Mouse (Mus musculus) hindbrain, embryonic 10.5 days (tissue): ENCODE measurements around the gene Dnaaf1. TPM values are rescaled to one million over a fixed set of nuclear protein-coding genes. Genes with fewer than 3 reads are reported as not detected.

Experiments used
- DNase-seq: peaks from one replicate; pipeline ENCODE4 v3.0.0-alpha.2; 2017; ENCODE audit warnings: low spot score
- H3K27ac ChIP-seq: fragments of 300-500 bp; sonication (generic); 2 replicates; pipeline ENCODE4 v1.5.1; 2016; ENCODE audit warnings: mild to moderate bottlenecking, moderate library complexity
- H3K27me3 ChIP-seq: fragments of 300-500 bp; sonication (generic); 2 replicates; pipeline ENCODE4 v1.6.1; 2016; ENCODE audit warnings: mild to moderate bottlenecking; ENCODE audit not compliant: poor library complexity, insufficient read depth, severe bottlenecking
- H3K36me3 ChIP-seq: fragments of 300-500 bp; sonication (generic); 2 replicates; pipeline ENCODE4 v1.6.1; 2016; ENCODE audit warnings: mild to moderate bottlenecking, moderate library complexity
- H3K4me1 ChIP-seq: fragments of 300-500 bp; sonication (generic); replicated peaks from 2 replicates; pipeline ENCODE4 v1.6.1; 2016; ENCODE audit warnings: mild to moderate bottlenecking
- H3K4me3 ChIP-seq: fragments of 300-500 bp; sonication (generic); 2 replicates; pipeline ENCODE4 v1.5.1; 2016; ENCODE audit warnings: mild to moderate bottlenecking, moderate library complexity
- H3K9me3 ChIP-seq: fragments of 300-500 bp; sonication (generic); 2 replicates; pipeline ENCODE4 v1.6.1; 2016; ENCODE audit warnings: mild to moderate bottlenecking, moderate library complexity
- WGBS: fragments of 180-500 bp; shearing (Covaris S2); methylation state at CpG from one replicate; pipeline ENCODE4 v1.1.7; 2016; 5-methylcytosine and 5-hydroxymethylcytosine counted together
- polyA plus RNA-seq: library from polyadenylated mRNA; unstranded; fragments of >200 nt; fragmentation: Nextera tagmentation; extraction: Ambion mirVana; gene quantifications from 2 replicates; pipeline ENCODE4 v1.2.1, GENCODE M21; 2016

Dnaaf1 gene
- polyA plus RNA-seq, 1 experiment from 2014 or later = 1.3 TPM

DNA sequence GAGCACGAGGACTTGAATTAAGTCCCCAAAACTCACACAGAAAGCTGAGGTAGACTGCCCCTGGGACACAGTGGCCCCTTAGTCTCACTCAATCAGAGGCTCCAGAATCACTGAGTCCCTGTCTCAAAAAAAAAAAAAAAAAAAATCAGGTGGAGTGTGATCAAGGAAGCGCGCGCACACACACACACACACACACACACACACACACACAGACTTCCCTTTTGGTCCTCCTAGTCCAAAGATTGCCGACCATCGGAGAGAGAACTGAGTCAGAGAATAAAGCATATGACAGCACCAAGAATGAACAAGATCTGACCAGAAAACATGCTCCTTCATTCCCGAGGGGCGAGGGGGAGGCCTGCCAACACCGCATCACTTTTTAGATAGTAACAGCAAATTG, 17.9 kb upstream of the Dnaaf1 start:
- peak overlapping the region; percentile 84 for H3K4me3 ChIP-seq
- H3K36me3 ChIP-seq = peaks cover 22% of the 10 kb centered on the region
- WGBS = 86% methylated on average over 9 of the region's 9 CpGs
- H3K4me1 ChIP-seq = peaks cover 31% of the 10 kb centered on the region
- H3K9me3 ChIP-seq = no peaks in the 10 kb centered on the region
- DNase-seq = no peak
- H3K27me3 ChIP-seq = no peaks in the 10 kb centered on the region
- H3K27ac ChIP-seq = no peak overlapping the region

DNA sequence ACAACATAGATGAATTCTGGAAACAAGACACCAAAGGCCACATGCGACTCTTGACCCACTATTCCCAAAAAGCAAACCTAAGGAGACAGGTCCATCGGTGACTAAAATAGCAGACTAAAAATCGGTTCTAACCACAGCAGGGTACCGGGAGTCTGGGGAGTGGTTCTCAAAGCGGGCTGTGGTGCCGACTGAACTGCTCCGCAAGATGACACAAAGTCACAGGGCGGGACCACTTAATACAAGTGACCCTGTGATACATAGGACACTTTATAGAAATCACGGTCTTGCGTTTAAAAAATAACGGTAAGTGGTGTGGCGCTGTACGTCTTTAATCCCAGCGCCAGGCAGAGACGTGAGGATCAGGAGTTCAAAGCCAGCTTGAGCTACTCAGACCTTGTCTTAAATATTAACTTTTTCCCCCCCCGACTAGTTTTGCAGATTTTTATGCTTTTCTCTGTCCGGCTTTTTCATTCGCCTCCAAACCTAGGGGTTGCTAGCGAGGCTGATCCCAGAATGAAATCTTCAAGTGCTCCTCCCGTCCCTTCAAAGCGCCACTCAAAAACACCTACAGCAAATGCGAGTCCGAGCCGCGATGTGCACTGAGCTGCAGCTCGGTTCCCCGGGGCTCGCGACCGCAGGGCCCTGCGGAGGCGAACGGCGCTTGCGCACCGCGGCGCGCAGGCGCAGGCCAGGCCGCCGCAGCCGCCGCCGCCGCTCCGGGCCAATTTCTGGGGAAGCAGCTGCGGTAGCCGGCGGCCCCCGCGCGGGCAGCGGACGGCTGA, 17.0 kb upstream of the Dnaaf1 start:
- WGBS = 2% methylated on average over 55 of the region's 55 CpGs
- Histone ChIP-seq H3K4me1 (peaks cover 30% of the 10 kb centered on the region), H3K27ac (peak overlapping the region; percentile 98), H3K9me3 (no peaks in the 10 kb centered on the region), H3K27me3 (no peaks in the 10 kb centered on the region), H3K36me3 (peaks cover 30% of the 10 kb centered on the region), H3K4me3 (peak overlapping the region; percentile 84)
- DNase-seq = no peak

DNA sequence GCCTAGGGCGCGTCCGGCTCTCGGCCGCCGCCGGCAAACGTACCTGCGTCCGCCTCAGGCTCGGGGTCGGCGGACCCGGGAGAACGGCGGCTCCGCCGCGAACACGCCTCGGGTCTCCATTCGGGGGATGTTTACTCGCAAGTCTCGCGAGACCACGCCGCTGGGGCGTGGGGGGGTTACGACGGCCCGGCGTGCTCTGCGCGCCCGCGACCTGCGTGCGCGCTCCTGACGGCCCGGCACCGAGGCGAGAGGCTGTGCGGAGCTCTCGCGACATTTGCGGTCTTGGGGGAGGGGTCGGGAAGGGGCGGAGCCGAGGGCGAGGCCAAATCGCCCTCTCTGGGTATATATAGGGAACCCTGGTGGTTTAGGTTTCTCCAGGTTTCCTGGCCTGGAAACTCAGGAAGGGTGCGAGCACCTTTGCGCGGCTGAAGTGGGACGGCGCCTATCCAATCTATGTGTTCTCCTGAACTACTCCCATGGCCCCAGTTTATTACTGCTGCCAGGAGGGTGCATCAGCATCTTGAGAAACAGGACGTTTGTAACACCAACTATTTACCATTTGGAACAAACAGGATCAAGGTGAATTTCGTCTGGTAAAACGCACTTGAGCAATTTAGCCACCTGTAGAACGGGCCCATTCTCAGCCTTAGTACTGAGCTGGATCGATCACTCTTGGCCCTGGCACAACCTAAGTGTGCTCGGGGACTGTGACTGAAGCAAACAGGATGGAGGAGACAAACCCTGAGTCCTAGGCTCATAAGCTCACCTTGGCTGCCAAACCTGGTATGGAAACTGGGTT, 16.2 kb upstream of the Dnaaf1 start, which contains the start of gene Mbtps1:
Mbtps1 (minus strand) TSS at position 133 of the 799 bp plus-strand sequence.
- H3K27me3 ChIP-seq = no peaks in the 10 kb centered on the region
- 7% methylated on average over 63 of the region's 63 CpGs for WGBS
- H3K9me3 ChIP-seq = no peaks in the 10 kb centered on the region
- peaks cover 38% of the 10 kb centered on the region for H3K36me3 ChIP-seq
- peak; percentile 99 for DNase-seq
- peak within 1 kb of the TSS; percentile 84 for H3K4me3 ChIP-seq
- H3K27ac ChIP-seq = peak within 1 kb of the TSS; percentile 98
- H3K4me1 ChIP-seq = peaks cover 27% of the 10 kb centered on the region

DNA sequence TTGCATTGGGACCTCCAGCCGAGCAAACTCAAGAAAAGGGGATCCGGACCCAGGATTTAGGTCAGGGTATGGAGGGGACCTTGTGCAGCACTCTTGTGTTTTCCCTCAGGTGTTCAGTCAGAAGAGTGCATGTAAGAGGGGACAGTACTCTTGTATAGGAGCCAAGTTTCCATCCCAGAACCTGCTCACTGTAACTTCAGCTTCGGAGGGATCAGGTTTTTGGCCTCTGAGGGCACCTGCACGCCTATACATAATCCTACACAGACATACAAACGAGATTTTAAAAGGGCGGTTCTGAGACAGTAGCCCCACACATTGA, 15.7 kb upstream of the Dnaaf1 start:
- Histone ChIP-seq H3K27ac (peak overlapping the region; percentile 98), H3K27me3 (no peaks in the 10 kb centered on the region), H3K9me3 (no peaks in the 10 kb centered on the region), H3K36me3 (peaks cover 44% of the 10 kb centered on the region), H3K4me3 (peak overlapping the region; percentile 84), H3K4me1 (peaks cover 27% of the 10 kb centered on the region)
- DNase-seq = no peak
- 91% methylated on average over 6 of the region's 6 CpGs for WGBS

DNA sequence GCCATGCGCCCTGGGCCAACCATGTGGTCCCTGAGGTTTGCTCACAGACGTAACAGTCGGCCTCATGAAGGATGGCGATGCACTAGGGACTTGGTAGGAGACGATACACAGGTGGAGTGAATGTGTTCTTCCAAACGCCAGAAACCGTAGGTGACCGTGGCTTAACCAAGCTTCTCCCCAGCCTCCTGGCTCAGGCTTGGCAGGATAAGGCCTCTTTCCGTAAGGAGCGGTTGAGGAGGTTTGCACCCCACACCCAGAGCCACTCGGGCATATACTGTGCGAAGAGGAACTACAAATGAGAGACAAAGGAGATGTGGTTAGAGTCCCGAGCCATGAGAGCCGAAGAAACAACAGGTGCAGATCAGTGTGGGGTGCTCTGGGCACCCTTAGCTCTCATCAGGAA, 11.2 kb upstream of the Dnaaf1 start:
- H3K27ac ChIP-seq = no peak overlapping the region
- 95% methylated on average over 14 of the region's 14 CpGs for WGBS
- no peaks in the 10 kb centered on the region for H3K9me3 ChIP-seq
- peaks cover 6% of the 10 kb centered on the region for H3K4me1 ChIP-seq
- DNase-seq = no peak
- peaks cover 67% of the 10 kb centered on the region for H3K36me3 ChIP-seq
- no peak overlapping the region for H3K4me3 ChIP-seq
- H3K27me3 ChIP-seq = no peaks in the 10 kb centered on the region

DNA sequence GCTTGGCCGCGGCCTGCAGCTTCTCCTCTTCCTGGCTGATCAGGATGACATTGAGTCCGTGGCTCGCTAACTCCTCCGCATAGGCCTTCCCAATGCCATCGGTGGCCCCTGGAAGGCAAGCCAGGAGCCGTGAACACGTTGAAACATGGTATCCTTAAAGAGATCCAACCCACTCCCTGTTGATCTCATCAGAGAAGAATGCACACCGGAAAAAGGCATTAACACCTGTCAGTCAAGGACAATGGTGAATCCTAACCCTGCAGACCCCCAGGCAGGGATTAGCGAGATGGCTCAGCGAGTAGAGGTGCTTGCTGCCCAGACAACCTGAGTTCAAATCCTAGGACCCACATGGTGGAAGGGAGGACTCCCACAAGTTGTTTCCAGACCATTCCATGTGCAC, 8.7 kb upstream of the Dnaaf1 start:
- H3K36me3 ChIP-seq = peaks cover 64% of the 10 kb centered on the region
- DNase-seq = no peak
- H3K4me1 ChIP-seq = peaks cover 7% of the 10 kb centered on the region
- no peaks in the 10 kb centered on the region for H3K27me3 ChIP-seq
- no peak overlapping the region for H3K27ac ChIP-seq
- no peak overlapping the region for H3K4me3 ChIP-seq
- H3K9me3 ChIP-seq = no peaks in the 10 kb centered on the region
- WGBS = 89% methylated on average over 11 of the region's 11 CpGs

DNA sequence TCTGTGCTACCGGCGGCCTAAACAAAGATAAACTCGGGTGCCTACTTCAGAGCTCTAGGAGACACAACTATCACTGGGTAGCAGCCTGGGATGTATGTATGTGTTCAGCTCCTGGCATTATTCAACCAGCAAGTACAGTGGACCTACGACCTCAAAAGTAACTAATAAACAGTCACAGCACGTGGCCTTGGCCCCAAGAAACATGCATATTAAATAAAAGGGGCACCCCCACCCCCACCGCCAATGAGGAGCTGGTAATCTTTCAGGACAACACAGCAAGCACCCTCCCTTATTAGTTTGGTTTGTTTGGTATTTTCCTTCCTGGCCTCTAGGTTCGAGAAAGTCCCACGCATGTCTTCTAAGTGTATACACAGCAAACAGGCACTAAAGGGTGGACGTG, 6.8 kb upstream of the Dnaaf1 start:
- no peak overlapping the region for H3K27ac ChIP-seq
- H3K36me3 ChIP-seq = peaks cover 47% of the 10 kb centered on the region
- peaks cover 4% of the 10 kb centered on the region; the same call in 1 of the 2 replicates for H3K27me3 ChIP-seq
- no peak overlapping the region for H3K4me3 ChIP-seq
- no peak for DNase-seq
- H3K4me1 ChIP-seq = peaks cover 12% of the 10 kb centered on the region
- WGBS = 90% methylated on average over 9 of the region's 9 CpGs
- no peaks in the 10 kb centered on the region for H3K9me3 ChIP-seq

DNA sequence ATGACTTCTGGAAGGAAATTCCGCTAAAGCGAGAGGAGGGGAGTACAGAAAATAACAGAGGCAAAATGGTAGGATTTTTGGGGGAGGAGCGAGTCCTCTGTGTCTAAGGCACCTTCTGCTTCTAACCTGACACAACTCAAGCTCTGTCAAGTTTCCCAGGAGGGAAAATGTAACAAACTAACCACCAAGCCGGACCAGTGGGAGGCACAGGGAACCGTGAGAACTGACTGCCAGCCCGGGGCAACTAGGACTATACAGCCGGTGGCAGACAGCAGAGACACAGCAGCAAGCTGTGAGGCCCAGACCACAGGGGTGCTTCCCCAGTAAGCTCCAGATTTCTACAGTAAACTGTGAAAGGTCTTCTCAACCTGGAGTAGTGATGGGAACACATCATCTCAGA, 6.1 kb upstream of the Dnaaf1 start:
- Histone ChIP-seq H3K36me3 (peaks cover 40% of the 10 kb centered on the region), H3K4me1 (peaks cover 19% of the 10 kb centered on the region), H3K27me3 (peaks cover 10% of the 10 kb centered on the region; the same call in 1 of the 2 replicates), H3K4me3 (no peak overlapping the region), H3K27ac (no peak overlapping the region), H3K9me3 (no peaks in the 10 kb centered on the region)
- WGBS = 56% methylated on average over 7 of the region's 7 CpGs
- no peak for DNase-seq

DNA sequence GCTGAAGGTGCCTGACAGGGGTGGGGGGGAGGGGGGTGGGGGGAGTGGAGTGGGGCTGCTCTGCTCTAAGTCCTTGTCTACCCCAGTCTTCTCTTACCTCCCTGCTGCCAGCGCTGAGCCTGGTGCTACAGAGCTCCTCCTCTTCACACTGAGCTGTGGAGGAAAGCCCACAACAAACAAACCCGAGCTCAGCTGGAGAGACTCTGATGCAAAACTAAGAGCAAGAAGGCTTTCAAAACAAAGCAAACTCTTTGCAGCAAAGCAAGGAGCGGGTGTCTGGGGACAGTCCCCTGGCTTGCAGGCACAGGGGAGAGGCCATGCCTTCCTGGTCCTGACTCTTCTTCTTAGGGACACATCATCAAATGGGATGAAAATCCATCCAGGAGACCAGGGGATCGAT, 5.2 kb upstream of the Dnaaf1 start:
- peaks cover 27% of the 10 kb centered on the region for H3K4me1 ChIP-seq
- no peak for DNase-seq
- H3K4me3 ChIP-seq = no peak overlapping the region
- H3K9me3 ChIP-seq = no peaks in the 10 kb centered on the region
- 31% methylated on average over 4 of the region's 4 CpGs for WGBS
- peaks cover 10% of the 10 kb centered on the region; the same call in 1 of the 2 replicates for H3K27me3 ChIP-seq
- no peak overlapping the region for H3K27ac ChIP-seq
- H3K36me3 ChIP-seq = peaks cover 30% of the 10 kb centered on the region

DNA sequence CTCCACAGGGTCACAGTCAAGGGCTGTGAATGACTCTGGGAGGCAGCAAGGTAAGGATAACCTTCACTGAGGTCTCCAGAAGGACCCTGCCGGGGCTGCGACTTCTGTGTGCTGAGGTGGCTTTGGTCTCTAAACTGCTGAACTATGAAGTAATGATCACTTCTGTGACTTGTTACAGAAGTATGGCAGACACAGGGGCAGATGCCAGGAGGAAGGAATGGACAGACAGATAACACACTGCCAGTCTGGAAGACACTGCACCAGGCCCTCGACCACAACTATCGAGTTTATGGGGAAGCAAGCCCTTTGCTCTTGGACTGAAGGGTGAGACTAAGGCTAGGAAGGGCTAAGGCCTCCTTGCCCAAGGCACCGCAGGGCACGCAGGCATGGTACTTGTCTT, 3.9 kb upstream of the Dnaaf1 start:
- H3K9me3 ChIP-seq = no peaks in the 10 kb centered on the region
- H3K4me3 ChIP-seq = no peak overlapping the region
- no peak overlapping the region for H3K27ac ChIP-seq
- H3K36me3 ChIP-seq = peaks cover 18% of the 10 kb centered on the region
- 90% methylated on average over 6 of the region's 6 CpGs for WGBS
- peaks cover 31% of the 10 kb centered on the region for H3K4me1 ChIP-seq
- DNase-seq = no peak
- H3K27me3 ChIP-seq = peaks cover 17% of the 10 kb centered on the region

DNA sequence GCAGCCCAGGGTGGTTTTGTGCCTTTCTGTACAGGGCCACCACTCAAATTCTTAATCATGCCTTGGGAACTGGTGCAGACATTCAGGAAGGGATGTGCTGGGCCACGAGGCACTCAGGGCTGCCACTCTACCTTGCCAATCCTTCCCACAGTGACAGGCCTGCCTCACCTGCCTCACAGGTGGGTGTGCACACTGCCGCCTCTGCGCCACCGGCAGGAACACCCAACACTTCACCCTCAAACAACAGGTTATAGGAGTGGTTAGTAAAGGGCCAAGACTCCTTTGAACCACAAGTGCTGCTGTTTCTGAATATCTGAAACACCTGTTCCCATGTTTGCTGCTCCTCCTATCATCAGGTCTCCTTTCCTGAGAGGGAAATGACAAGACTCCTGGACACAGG, 2.6 kb upstream of the Dnaaf1 start:
- peaks cover 6% of the 10 kb centered on the region for H3K36me3 ChIP-seq
- WGBS = 92% methylated on average over 4 of the region's 4 CpGs
- DNase-seq = no peak

DNA sequence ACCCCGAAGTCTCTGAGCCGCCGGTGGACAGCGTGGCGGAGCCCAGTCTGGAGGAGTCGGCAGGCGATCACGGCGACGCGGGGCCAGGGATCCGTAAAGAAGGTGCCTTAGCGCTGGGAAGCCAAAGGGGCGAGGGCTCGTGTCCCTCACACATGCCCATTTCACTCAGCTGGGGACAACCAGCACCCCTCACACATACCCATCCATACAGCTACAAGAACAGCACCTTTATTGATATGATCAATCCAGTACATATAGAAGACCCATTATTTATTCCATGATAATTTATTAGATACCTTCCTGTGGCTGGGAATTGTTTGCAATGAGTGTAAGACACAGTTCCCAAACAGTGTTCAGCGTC, 311 bp downstream of the Dnaaf1 start:
- Histone ChIP-seq H3K4me3 (peak overlapping the region; percentile 74), H3K9me3 (no peaks in the 10 kb centered on the region), H3K27me3 (peaks cover 55% of the 10 kb centered on the region), H3K36me3 (no peaks in the 10 kb centered on the region), H3K27ac (peak overlapping the region; percentile 94), H3K4me1 (peaks cover 28% of the 10 kb centered on the region)
- WGBS = 1% methylated on average over 16 of the region's 16 CpGs
- no peak for DNase-seq

More for the DNA sequence above, 2.6 kb upstream of the Dnaaf1 start:
- H3K4me3 ChIP-seq = no peak overlapping the region
- no peaks in the 10 kb centered on the region for H3K9me3 ChIP-seq
- H3K4me1 ChIP-seq = peaks cover 31% of the 10 kb centered on the region
- H3K27me3 ChIP-seq = peaks cover 29% of the 10 kb centered on the region
- no peak overlapping the region for H3K27ac ChIP-seq

DNA sequence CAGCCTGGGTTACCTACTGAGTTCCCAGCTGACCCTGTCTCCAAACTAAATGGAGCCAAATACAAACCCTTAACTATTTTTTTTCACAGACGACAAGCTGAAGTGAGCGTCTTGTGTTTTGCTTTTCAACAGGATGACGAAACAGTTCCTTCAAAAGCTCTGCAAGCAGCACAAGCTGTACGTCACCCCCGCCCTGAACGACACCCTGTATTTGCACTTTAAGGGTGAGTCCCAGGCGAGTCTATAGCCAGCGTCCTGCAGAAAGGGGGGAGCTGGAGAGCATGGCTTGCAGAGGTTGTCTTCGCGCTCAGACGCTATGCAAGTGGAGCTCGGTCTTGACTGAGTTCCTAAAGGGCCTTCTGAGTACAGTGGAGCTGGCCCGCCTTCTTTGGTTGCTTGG, 4.1 kb downstream of the Dnaaf1 start:
- no peaks in the 10 kb centered on the region for H3K9me3 ChIP-seq
- no peak overlapping the region for H3K4me3 ChIP-seq
- H3K27me3 ChIP-seq = peaks cover 50% of the 10 kb centered on the region
- DNase-seq = no peak
- no peaks in the 10 kb centered on the region for H3K36me3 ChIP-seq
- peaks cover 11% of the 10 kb centered on the region for H3K4me1 ChIP-seq
- H3K27ac ChIP-seq = no peak overlapping the region
- 42% methylated on average over 13 of the region's 13 CpGs for WGBS
